Comparison of ENCODE assay signal across 8 mouse cellular contexts in the genomic region with DNA sequence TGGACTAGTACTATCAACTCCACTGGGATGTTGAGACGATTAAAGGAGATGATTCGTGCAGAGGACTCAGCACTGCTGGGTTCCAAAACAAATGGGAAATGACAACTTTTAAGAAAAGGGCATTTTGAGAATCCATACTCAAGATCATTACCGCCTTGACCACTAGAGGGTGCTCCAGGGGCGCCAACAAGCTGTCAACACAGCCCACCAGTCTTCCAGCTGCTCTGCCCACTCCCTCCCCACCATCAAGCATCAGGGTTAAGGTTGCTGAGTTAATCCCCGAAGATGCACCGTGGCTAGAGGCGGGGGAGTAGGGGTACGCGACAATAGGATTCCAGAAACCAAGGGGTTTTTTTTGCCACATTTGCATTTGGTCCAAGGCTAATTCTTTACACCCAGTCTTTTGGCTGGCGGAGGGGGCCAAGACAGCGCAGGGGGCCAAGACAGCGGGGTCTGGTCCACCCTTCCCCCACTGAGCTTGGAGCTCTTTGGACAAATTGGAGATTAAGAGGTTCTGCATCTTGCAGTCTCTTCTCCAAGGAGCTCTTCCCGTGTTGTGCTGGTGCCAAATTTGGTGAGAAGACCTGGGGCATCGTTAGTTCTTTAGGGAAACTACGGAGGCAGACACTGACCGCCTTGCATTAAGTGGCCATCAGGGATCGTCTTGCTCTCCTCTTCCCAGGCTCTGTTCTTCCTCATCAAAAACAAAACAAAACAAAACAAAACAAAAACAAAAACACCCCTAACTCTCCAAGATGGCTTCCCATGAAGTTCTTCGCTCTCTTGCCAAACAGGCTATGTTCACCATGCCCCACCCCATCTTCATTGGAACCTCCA. TPM values are rescaled to one million over a fixed set of nuclear protein-coding genes. Genes with fewer than 3 reads are reported as not detected.
DNase-seq lines count a peak whose midpoint lies in the region; ATAC-seq and TF ChIP-seq lines count a peak whose summit lies in the region.

No protein-coding gene starts in this region.

- H3K4me2 ChIP-seq in liver, embryonic 11.5 days = peak overlapping the region; percentile 93
- H3K4me2 ChIP-seq in stomach, embryonic 16.5 days (ENCODE audit: low read depth, low read length) = peak overlapping the region; percentile 86

- H3K4me3 ChIP-seq in embryonic facial prominence, embryonic 10.5 days = peak overlapping the region; percentile 89
- no peak overlapping the region for H3K4me3 ChIP-seq in heart, adult 2 months
- no peak overlapping the region for H3K4me3 ChIP-seq in kidney, adult 2 months (ENCODE audit: insufficient read depth, low read depth, low read length)
- peak overlapping the region; percentile 80 for H3K4me3 ChIP-seq in liver, embryonic 11.5 days (ENCODE audit: low read depth, low read length)
- H3K4me3 ChIP-seq in stomach, embryonic 16.5 days (replicated peaks; ENCODE audit: low read length) = peak overlapping the region; percentile 85

- peak; percentile 92 for TF ChIP-seq CTCF in heart, adult 2 months (IDR thresholded peaks at IDR 0.05)
- peak; percentile 81 for TF ChIP-seq CTCF in kidney, adult 2 months (conservative IDR thresholded peaks at IDR 0.05; ENCODE audit: insufficient read depth, insufficient read length, low read depth, low read length)

- 0 out of 2 replicates have a peak, but pooled peaks have one; percentile 24 for TF ChIP-seq POLR2A in heart, adult 2 months (IDR thresholded peaks at IDR 0.05; ENCODE audit: insufficient read depth, low read depth, low read length)
- TF ChIP-seq POLR2A in kidney, adult 2 months (IDR thresholded peaks at IDR 0.05; ENCODE audit: low read depth, low read length) = no peak

- TF ChIP-seq EP300 in heart, adult 2 months (IDR thresholded peaks at IDR 0.05; ENCODE audit: insufficient read depth, low read depth, low read length) = peak; percentile 77

- peak; percentile 67 for DNase-seq in 416B (ENCODE audit: low read depth)
- DNase-seq in adrenal gland, postnatal 10 days = peak; percentile 87
- peak; percentile 84 for DNase-seq in embryonic facial prominence, embryonic 10.5 days (ENCODE audit: low spot score)
- DNase-seq in heart, adult 2 months = peak; percentile 69 to 80
- DNase-seq in kidney, adult 2 months = peak; percentile 77
- DNase-seq in liver, embryonic 11.5 days (ENCODE audit: low spot score) = peak; percentile 71
- peak; percentile 78 for DNase-seq in neural tube, embryonic 10.5 days (ENCODE audit: extremely low spot score, low spot score)

- WGBS in embryonic facial prominence, embryonic 10.5 days = 29% methylated on average over 18 of the region's 18 CpGs
- WGBS in heart, adult 2 months = 39% methylated on average over 18 of the region's 18 CpGs
- WGBS in kidney, adult 2 months = 41% methylated on average over 18 of the region's 18 CpGs
- WGBS in liver, embryonic 11.5 days = 38% methylated on average over 18 of the region's 18 CpGs
- WGBS in stomach, embryonic 16.5 days = 31% methylated on average over 18 of the region's 18 CpGs

- H3K9me3 ChIP-seq in embryonic facial prominence, embryonic 10.5 days = no peaks in the 10 kb centered on the region
- H3K9me3 ChIP-seq in liver, embryonic 11.5 days (ENCODE audit: control insufficient read depth, low read length) = no peaks in the 10 kb centered on the region
- no peaks in the 10 kb centered on the region for H3K9me3 ChIP-seq in stomach, embryonic 16.5 days (replicated peaks; ENCODE audit: control insufficient read depth, low read length)

- intact Hi-C loops in heart, adult 2 months (cut with DNase I) = loop anchor here (1.0 to 5.0 kb wide), 3 partner anchors 51 to 250 kb away; no protein-coding TSS in a partner anchor

- no peaks in the 10 kb centered on the region for H3K79me2 ChIP-seq in heart, adult 2 months (replicated peaks; ENCODE audit: control insufficient read depth, insufficient read depth, low read length)

- peaks cover 70% of the 10 kb centered on the region for H3K4me1 ChIP-seq in embryonic facial prominence, embryonic 10.5 days
- H3K4me1 ChIP-seq in heart, adult 2 months (ENCODE audit: control insufficient read depth, insufficient read depth, low read length) = peaks cover 1% of the 10 kb centered on the region; the same call in 1 of the 2 replicates
- peaks cover 6% of the 10 kb centered on the region; the same call in 1 of the 2 replicates for H3K4me1 ChIP-seq in kidney, adult 2 months (ENCODE audit: control insufficient read depth, insufficient read depth, low read length)
- peaks cover 17% of the 10 kb centered on the region for H3K4me1 ChIP-seq in liver, embryonic 11.5 days (replicated peaks; ENCODE audit: control insufficient read depth, insufficient read depth, low read length)
- H3K4me1 ChIP-seq in stomach, embryonic 16.5 days (ENCODE audit: control insufficient read depth, insufficient read depth, low read length) = peaks cover 38% of the 10 kb centered on the region

- peaks cover 28% of the 10 kb centered on the region for H3K36me3 ChIP-seq in embryonic facial prominence, embryonic 10.5 days (replicated peaks)
- no peaks in the 10 kb centered on the region for H3K36me3 ChIP-seq in heart, adult 2 months (ENCODE audit: control insufficient read depth, insufficient read depth, low read length)
- no peaks in the 10 kb centered on the region for H3K36me3 ChIP-seq in kidney, adult 2 months (ENCODE audit: control insufficient read depth, insufficient read depth, low read length)
- peaks cover 11% of the 10 kb centered on the region for H3K36me3 ChIP-seq in liver, embryonic 11.5 days (ENCODE audit: control insufficient read depth, insufficient read depth, low read length)
- H3K36me3 ChIP-seq in stomach, embryonic 16.5 days (ENCODE audit: control insufficient read depth, insufficient read depth, low read length) = 0 out of 2 replicates have a peak, but pooled peaks cover 11% of the 10 kb centered on the region

- no peak overlapping the region for H3K9ac ChIP-seq in heart, adult 2 months (ENCODE audit: low read depth, low read length)
- no peak overlapping the region for H3K9ac ChIP-seq in liver, embryonic 11.5 days (ENCODE audit: low read depth, low read length)
- H3K9ac ChIP-seq in stomach, embryonic 16.5 days (ENCODE audit: low read length) = peak overlapping the region; percentile 96

- H3K27me3 ChIP-seq in embryonic facial prominence, embryonic 10.5 days (replicated peaks; ENCODE audit: low read depth, poor library complexity, severe bottlenecking) = no peaks in the 10 kb centered on the region
- H3K27me3 ChIP-seq in heart, adult 2 months (ENCODE audit: control insufficient read depth, insufficient read depth, low read length) = no peaks in the 10 kb centered on the region
- H3K27me3 ChIP-seq in kidney, adult 2 months (replicated peaks; ENCODE audit: control insufficient read depth, insufficient read depth, low read length) = no peaks in the 10 kb centered on the region
- peaks cover 2% of the 10 kb centered on the region; the same call in 1 of the 2 replicates for H3K27me3 ChIP-seq in liver, embryonic 11.5 days (replicated peaks; ENCODE audit: control insufficient read depth, insufficient read depth, low read length)
- H3K27me3 ChIP-seq in stomach, embryonic 16.5 days (ENCODE audit: control insufficient read depth, insufficient read depth, low read length) = no peaks in the 10 kb centered on the region

- H3K27ac ChIP-seq in embryonic facial prominence, embryonic 10.5 days (replicated peaks) = no peak overlapping the region
- H3K27ac ChIP-seq in heart, adult 2 months = no peak overlapping the region
- no peak overlapping the region for H3K27ac ChIP-seq in kidney, adult 2 months (ENCODE audit: insufficient read depth, low read depth, low read length)
- no peak overlapping the region for H3K27ac ChIP-seq in liver, embryonic 11.5 days (ENCODE audit: low read depth, low read length)
- peak overlapping the region; percentile 96 for H3K27ac ChIP-seq in stomach, embryonic 16.5 days (ENCODE audit: low read length)

- ATAC-seq in liver, embryonic 11.5 days (replicated peaks; ENCODE audit: low FRiP score) = no peak
- no peak for ATAC-seq in stomach, embryonic 16.5 days (ENCODE audit: insufficient read depth, low FRiP score)

RNA-seq across cellular contexts. Expression of a gene that starts 1.8 kb away (rescaled TPM):
- total RNA-seq in adrenal gland, postnatal 10 days (2021) = 1 to 10 TPM; 1.2 to 1.7 TPM
- not detected in 2 replicates for polyA plus RNA-seq in embryonic facial prominence, embryonic 10.5 days (2016; fragmentation: Nextera tagmentation; extraction: Ambion mirVana)
- total RNA-seq in heart, adult 2 months (2021) = under 1 TPM; 0.29 to 0.30 TPM
- 0.31 TPM in 1 of 2 replicates, not detected in the other for polyA plus RNA-seq in heart, adult 2 months (2012; rRNA removed)
- 0.62 TPM in 1 of 2 replicates, not detected in the other for polyA plus RNA-seq in kidney, adult 2 months (2012; rRNA removed)
- polyA plus RNA-seq in liver, embryonic 11.5 days (2014; fragmentation: Nextera tagmentation; extraction: Ambion mirVana) = not detected in 2 replicates
- polyA plus RNA-seq in stomach, embryonic 16.5 days (2015; fragmentation: Nextera tagmentation; extraction: Ambion mirVana) = 0.19 TPM in 1 of 2 replicates, not detected in the other

RNA-seq across cellular contexts. Expression of a gene that starts 2.2 kb away (rescaled TPM):
- 10 to 100 TPM; 58.8 to 68.4 TPM for total RNA-seq in adrenal gland, postnatal 10 days (2021)
- polyA plus RNA-seq in embryonic facial prominence, embryonic 10.5 days (2016; fragmentation: Nextera tagmentation; extraction: Ambion mirVana) = 16.1 and 18.1 TPM in 2 replicates
- total RNA-seq in heart, adult 2 months (2021) = 10 to 100 TPM; 21.1 to 21.3 TPM
- 22.9 and 24.1 TPM in 2 replicates for polyA plus RNA-seq in heart, adult 2 months (2012; rRNA removed)
- polyA plus RNA-seq in kidney, adult 2 months (2012; rRNA removed) = 49.5 and 62.1 TPM in 2 replicates
- polyA plus RNA-seq in liver, embryonic 11.5 days (2014; fragmentation: Nextera tagmentation; extraction: Ambion mirVana) = 16.3 and 16.8 TPM in 2 replicates
- polyA plus RNA-seq in stomach, embryonic 16.5 days (2015; fragmentation: Nextera tagmentation; extraction: Ambion mirVana) = 75.6 and 77.2 TPM in 2 replicates

RNA-seq across cellular contexts. Expression of a gene that starts 27.7 kb away (rescaled TPM):
- 1 to 10 TPM; 8.2 to 9.5 TPM for total RNA-seq in adrenal gland, postnatal 10 days (2021)
- 1.8 and 2.2 TPM in 2 replicates for polyA plus RNA-seq in embryonic facial prominence, embryonic 10.5 days (2016; fragmentation: Nextera tagmentation; extraction: Ambion mirVana)
- 1 to 10 TPM; 1.5 to 1.7 TPM for total RNA-seq in heart, adult 2 months (2021)
- polyA plus RNA-seq in heart, adult 2 months (2012; rRNA removed) = 1.3 and 1.6 TPM in 2 replicates
- 2.0 and 2.1 TPM in 2 replicates for polyA plus RNA-seq in kidney, adult 2 months (2012; rRNA removed)
- 0.27 and 0.43 TPM in 2 replicates for polyA plus RNA-seq in liver, embryonic 11.5 days (2014; fragmentation: Nextera tagmentation; extraction: Ambion mirVana)
- 2.5 and 2.8 TPM in 2 replicates for polyA plus RNA-seq in stomach, embryonic 16.5 days (2015; fragmentation: Nextera tagmentation; extraction: Ambion mirVana)

RNA-seq across cellular contexts. Expression of a gene that starts 54.6 kb away (rescaled TPM):
- 10 to 100 TPM; 16.1 to 19.5 TPM for total RNA-seq in adrenal gland, postnatal 10 days (2021)
- 66.3 and 68.6 TPM in 2 replicates for polyA plus RNA-seq in embryonic facial prominence, embryonic 10.5 days (2016; fragmentation: Nextera tagmentation; extraction: Ambion mirVana)
- total RNA-seq in heart, adult 2 months (2021) = 10 to 100 TPM; 19.3 to 21.7 TPM
- polyA plus RNA-seq in heart, adult 2 months (2012; rRNA removed) = 43.0 and 46.8 TPM in 2 replicates
- polyA plus RNA-seq in kidney, adult 2 months (2012; rRNA removed) = 54.3 and 57.8 TPM in 2 replicates
- 25.0 and 28.6 TPM in 2 replicates for polyA plus RNA-seq in liver, embryonic 11.5 days (2014; fragmentation: Nextera tagmentation; extraction: Ambion mirVana)
- polyA plus RNA-seq in stomach, embryonic 16.5 days (2015; fragmentation: Nextera tagmentation; extraction: Ambion mirVana) = 48.4 and 51.2 TPM in 2 replicates

RNA-seq across cellular contexts. Expression of a gene that starts 59.2 kb away (rescaled TPM):
- total RNA-seq in adrenal gland, postnatal 10 days (2021) = 10 to 100 TPM; 16.0 to 30.6 TPM
- 7.7 and 8.4 TPM in 2 replicates for polyA plus RNA-seq in embryonic facial prominence, embryonic 10.5 days (2016; fragmentation: Nextera tagmentation; extraction: Ambion mirVana)
- total RNA-seq in heart, adult 2 months (2021) = 1 to 10 TPM; 6.8 to 7.1 TPM
- polyA plus RNA-seq in heart, adult 2 months (2012; rRNA removed) = 13.9 and 16.3 TPM in 2 replicates
- polyA plus RNA-seq in kidney, adult 2 months (2012; rRNA removed) = 9.5 and 13.4 TPM in 2 replicates
- 72.8 and 76.7 TPM in 2 replicates for polyA plus RNA-seq in liver, embryonic 11.5 days (2014; fragmentation: Nextera tagmentation; extraction: Ambion mirVana)
- polyA plus RNA-seq in stomach, embryonic 16.5 days (2015; fragmentation: Nextera tagmentation; extraction: Ambion mirVana) = 31.5 and 31.9 TPM in 2 replicates

Comparison
In these comparisons a context has a peak if more than half of its experiments do, and no peak if none do; other contexts are left out.
1. H3K4me3 ChIP-seq: peak in embryonic facial prominence, embryonic 10.5 days (single experiment), liver, embryonic 11.5 days (single experiment) and stomach, embryonic 16.5 days (single experiment); none in heart, adult 2 months (single experiment) and kidney, adult 2 months (single experiment).
2. Peak in every context shown above with its lines, with median percentiles within 50 percentile points of each other: DNase-seq.